Comparison of ENCODE assay signal across 8 mouse cellular contexts in genomic region chr1:91428614-91429013, GRCm38 (mm10). TPM values are rescaled to one million over a fixed set of nuclear protein-coding genes. Genes with fewer than 3 reads are reported as not detected.
DNase-seq lines count a peak whose midpoint lies in the region; ATAC-seq lines count a peak whose summit lies in the region.

No protein-coding gene starts in this region.

- no peak overlapping the region for H3K4me2 ChIP-seq in limb, embryonic 13.5 days (replicated peaks)

- H3K27ac ChIP-seq in limb, embryonic 13.5 days = no peak overlapping the region

- DNase-seq in 3T3-L1 (ENCODE audit: low read depth, low spot score) = peak; percentile 92
- peak; percentile 81 to 87 for DNase-seq in cerebellum, postnatal 4 days (ENCODE audit: low spot score in 2 of 2)
- peak; percentile 88 for DNase-seq in gastrocnemius, postnatal 10 days
- peak; percentile 74 for DNase-seq in kidney, adult 11 months
- peak; percentile 65 for DNase-seq in ovary, adult 18-20 months (ENCODE audit: low spot score)
- peak; percentile 39 to 44 for DNase-seq in thymus, adult 18-20 months

- no peaks in the 10 kb centered on the region for H3K27me3 ChIP-seq in limb, embryonic 13.5 days

- H3K4me1 ChIP-seq in limb, embryonic 13.5 days = peaks cover 12% of the 10 kb centered on the region

- WGBS in limb, embryonic 13.5 days = 40% methylated on average over 4 of the region's 4 CpGs

- H3K36me3 ChIP-seq in limb, embryonic 13.5 days = peaks cover 19% of the 10 kb centered on the region

- H3K9ac ChIP-seq in limb, embryonic 13.5 days = no peak overlapping the region

- ATAC-seq in activated CD4-positive, CD25-positive, alpha-beta regulatory T cell, adult 4 months = peak; percentile 80
- ATAC-seq in limb, embryonic 13.5 days (ENCODE audit: low FRiP score, low read depth) = peak; percentile 65; the same call in 1 of the 2 replicates

- H3K9me3 ChIP-seq in limb, embryonic 13.5 days = no peaks in the 10 kb centered on the region

- no peak overlapping the region for H3K4me3 ChIP-seq in limb, embryonic 13.5 days

RNA-seq across cellular contexts. Expression of gene Hes6, which starts 14.8 kb away (rescaled TPM):
- 10 to 100 TPM; 14.6 to 17.3 TPM for polyA plus RNA-seq in activated CD4-positive, CD25-positive, alpha-beta regulatory T cell, adult 4 months (2017; shearing (Covaris generic))
- total RNA-seq in gastrocnemius, postnatal 10 days (2021) = 10 to 100 TPM; 19.8 to 21.4 TPM
- polyA plus RNA-seq in limb, embryonic 13.5 days (2015; fragmentation: Nextera tagmentation; extraction: Ambion mirVana) = 114 and 117 TPM in 2 replicates

RNA-seq across cellular contexts. Expression of gene Ilkap, which starts 30.0 kb away (rescaled TPM):
- polyA plus RNA-seq in activated CD4-positive, CD25-positive, alpha-beta regulatory T cell, adult 4 months (2017; shearing (Covaris generic)) = 10 to 100 TPM; 37.7 to 41.9 TPM
- 10 to 100 TPM; 48.2 to 49.3 TPM for total RNA-seq in gastrocnemius, postnatal 10 days (2021)
- polyA plus RNA-seq in limb, embryonic 13.5 days (2015; fragmentation: Nextera tagmentation; extraction: Ambion mirVana) = 163 and 172 TPM in 2 replicates

RNA-seq across cellular contexts. Expression of gene Per2, which starts 30.5 kb away (rescaled TPM):
- under 1 TPM; 0.52 to 0.89 TPM for polyA plus RNA-seq in activated CD4-positive, CD25-positive, alpha-beta regulatory T cell, adult 4 months (2017; shearing (Covaris generic))
- total RNA-seq in gastrocnemius, postnatal 10 days (2021) = 1 to 10 TPM; 4.9 to 6.8 TPM
- polyA plus RNA-seq in limb, embryonic 13.5 days (2015; fragmentation: Nextera tagmentation; extraction: Ambion mirVana) = 3.3 TPM in 2 replicates

Comparison
In these comparisons a context has a peak if more than half of its experiments do, and no peak if none do; other contexts are left out.
1. DNase-seq: peak in every context shown above with its lines; median percentile 92 in 3T3-L1; 88 in gastrocnemius, postnatal 10 days; 84 in cerebellum, postnatal 4 days; 74 in kidney, adult 11 months; 65 in ovary, adult 18-20 months; 42 in thymus, adult 18-20 months.